Mouse (Mus musculus) retina, postnatal 1 day (tissue): Measurements from ENCODE around the gene Lyzl6.

Experiments used
- DNase-seq: peaks from one replicate; pipeline ENCODE4 v3.0.0-alpha.2; 2012

The Lyzl6 gene

DNA sequence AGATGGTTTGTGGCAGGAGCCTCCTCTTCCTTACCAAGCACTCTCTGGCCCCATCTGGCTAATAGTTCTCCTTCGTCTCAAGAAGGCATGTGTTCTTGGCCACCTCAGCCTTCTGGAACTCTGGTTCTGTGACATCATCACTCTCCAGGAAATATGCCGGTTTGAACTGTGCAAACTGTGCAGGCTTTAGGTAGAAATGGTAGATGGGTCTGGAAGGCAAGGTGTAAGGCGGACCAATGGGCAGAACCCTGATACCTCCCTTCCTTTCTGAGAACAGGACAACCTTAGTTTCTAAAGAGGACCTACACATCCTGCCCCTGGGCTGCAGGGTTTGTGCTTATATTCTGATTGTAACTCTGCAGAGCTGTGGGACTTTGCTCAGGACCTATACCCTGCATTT, at the start of gene Lyzl6:
Gene Lyzl6 (minus strand): TSS at position 101 of the 400 bp plus-strand sequence.
- no peak for DNase-seq

DNA sequence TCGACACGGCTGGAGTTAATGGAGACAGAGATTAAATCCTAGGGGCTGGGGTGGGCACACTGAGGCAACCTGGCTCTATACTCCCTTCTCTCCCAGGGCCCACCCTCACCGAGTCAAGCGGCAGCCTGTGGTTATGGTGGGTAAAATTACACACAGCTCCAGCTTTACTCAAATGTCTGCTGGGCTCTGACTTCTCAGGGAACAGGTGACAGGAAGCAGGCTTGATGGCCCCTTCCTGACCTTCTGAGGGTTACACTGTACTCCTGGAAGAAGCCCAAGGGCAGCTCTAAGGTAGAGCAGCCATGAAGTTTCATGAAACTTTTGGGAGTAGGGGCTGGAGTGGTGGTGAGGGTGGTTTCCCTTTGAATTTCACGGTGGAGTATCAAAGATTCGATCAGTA, 48.0 kb upstream of the Lyzl6 start:
- DNase-seq: no peak

DNA sequence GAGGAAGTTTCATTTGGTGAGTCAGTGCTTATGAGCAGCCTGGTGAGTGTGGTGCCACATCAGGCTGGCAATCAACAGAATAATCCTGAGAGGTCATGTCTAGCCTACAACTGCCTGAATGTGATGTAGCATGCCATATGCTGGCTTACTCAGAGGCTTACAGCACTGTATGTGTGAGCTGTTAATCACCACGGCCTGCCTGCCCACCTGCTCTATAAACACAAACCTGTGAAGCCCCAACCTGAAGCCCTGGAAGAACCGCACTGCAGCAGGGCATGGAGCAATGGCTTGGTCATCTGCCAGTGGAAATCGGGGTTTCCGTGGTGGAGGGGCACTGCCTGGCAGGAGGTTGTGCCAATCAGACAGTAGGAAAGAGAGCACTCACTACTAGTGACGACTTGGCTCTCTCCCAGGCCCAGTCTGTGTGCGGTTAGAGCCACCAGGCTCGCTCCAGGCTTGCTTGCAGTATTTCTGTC, 46.6 kb upstream of the Lyzl6 start:
- no peak for DNase-seq

DNA sequence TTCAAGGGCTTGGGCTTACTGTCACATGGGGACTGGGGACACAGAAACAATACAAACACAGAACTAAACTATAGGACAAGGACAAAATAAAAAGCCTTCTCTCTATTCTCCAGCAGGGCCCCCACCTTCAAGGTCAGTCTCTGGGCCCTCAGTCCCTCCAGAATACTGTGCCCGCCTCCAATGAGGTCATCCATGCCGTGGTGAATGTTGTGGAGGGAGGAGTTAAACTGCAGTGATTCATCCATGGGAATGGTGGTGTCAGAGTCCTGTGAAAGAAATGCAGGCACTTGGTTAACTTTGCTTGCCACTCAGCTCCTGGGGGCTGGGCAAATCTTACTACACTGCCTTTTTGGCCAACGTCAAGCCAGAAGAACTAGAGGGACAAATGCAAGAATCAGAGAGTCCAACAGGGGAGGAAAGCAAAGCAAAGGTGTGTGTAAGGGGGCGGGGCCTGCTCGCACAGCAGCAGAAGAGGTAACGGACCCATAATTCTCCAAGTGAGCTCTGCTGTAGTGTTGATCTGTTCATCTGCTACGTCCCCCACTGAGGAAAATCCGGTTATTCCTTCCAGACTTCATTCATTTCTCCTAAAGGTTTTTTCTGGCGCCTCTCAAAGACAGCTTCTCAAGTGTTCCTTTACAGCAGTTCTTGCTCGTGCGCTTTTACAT, 45.1 kb upstream of the Lyzl6 start:
- no peak for DNase-seq

DNA sequence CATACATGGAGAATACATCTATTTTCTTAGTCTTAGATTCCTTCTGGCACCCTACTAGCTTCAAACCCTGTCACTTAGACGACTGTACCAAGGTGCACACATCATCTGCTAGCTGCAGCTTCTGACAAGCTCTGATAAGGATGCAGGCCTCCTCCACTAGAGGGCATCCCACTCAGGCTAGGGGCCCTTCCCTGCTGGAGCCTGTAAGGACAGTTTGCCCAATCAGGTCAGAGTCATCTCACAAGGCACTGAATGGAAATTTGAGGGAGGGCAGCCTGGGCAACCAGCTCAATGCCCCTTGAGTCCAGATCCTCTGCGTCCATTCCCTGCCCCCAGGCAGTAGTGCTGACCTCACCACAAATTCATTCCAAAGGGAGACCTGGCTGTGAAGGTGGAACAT, 38.4 kb upstream of the Lyzl6 start:
- DNase-seq: peak; percentile 67

DNA sequence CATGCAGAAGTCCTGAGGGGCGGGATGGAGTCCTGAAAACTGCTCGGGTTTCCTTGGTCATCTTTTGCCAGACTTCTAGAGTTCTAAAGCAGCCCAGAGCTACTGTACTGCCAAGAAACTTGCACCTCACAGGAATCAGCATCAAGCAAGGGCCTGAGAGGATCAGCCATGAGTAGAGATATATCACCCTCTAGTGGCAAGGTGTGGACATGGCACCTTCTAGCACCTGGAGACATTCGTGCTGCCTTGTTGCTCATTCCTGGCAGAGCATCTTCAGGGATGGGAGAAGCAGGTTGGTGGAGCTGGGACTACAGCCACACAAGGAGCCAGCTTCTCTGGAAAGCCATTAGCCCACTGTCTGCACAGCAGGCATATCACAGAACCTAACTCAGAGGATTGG, 36.9 kb upstream of the Lyzl6 start:
- DNase-seq: peak; percentile 76

DNA sequence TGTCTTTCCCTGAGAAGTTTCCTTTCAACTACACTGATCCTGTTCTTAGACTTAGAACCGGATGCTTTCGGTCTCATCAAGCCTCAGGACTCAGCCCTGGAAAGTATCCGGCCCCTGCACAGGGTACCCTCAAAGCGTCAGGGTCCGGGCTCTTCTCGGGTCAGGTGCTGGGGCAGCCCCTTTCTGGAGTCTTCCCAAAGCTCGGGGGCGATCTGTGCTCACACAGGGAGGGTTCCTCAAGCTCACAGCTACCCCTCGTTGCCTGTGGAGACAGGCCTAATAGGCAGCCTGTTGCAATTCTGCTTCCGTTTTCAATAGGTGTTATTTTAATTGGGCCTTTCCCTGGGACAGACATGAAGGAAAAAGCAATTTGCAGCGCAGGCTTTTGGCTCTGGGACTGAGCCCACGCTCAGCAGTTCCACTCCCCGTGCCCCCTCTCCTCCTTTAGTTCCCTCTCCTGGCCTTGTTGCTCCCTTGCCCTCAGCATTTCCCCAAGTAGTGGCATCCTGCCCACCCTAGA, 28.3 kb upstream of the Lyzl6 start:
- DNase-seq: peak; percentile 9

DNA sequence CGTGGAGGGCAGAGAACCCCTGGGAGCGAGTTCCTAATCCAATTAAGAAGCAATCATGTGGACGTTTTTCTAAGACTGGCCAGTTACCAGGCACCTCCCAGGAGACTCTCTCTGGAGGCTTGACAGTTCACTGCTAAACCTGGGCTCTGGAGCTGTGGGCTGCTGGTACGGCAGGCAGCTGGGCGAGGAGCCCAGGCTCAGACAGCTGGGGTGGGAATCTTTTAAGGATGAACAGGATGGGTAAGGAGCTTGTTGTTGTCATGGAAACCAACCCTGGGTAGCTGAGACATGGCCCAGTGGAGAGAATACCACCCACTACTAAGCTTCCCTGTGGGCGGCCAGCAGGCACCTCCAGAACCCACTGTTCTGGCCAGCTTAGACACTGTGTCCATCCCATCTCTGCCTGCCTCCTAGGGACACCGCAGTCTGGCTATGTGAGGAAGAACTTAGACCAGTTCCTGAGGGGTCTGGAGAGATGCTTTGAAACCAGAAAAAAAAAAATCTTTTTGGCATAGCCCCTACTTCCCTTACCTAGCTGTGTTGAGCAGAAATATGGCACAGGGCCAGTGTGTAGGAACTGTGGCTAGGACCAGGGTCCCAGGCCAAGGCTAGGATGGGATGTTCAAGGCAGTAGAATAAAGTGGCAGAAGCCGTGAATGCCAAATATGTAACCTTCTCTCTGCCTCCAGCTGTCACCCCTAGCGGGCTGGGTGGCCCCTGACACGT, 27.7 kb upstream of the Lyzl6 start:
- DNase-seq: peak; percentile 65

DNA sequence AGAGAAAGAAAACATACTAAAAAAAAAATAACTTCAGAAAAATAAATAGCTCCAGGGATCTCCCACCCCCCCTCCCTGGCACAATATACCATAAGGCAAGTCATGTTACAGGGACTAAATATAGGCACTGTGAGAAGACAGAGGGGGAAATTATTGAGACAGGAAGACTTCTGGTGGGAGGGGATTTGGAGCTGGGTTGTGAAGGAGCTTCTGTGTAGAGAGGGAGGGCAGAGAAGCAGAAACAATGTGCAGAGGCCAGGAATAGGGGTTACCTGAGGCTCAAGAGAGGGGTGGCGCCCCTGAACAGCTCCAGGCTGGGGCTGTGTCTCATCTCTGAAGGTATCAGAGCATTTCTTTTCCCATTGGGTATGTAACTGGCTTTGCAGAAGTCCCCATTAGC, 27.0 kb upstream of the Lyzl6 start:
- no peak for DNase-seq

DNA sequence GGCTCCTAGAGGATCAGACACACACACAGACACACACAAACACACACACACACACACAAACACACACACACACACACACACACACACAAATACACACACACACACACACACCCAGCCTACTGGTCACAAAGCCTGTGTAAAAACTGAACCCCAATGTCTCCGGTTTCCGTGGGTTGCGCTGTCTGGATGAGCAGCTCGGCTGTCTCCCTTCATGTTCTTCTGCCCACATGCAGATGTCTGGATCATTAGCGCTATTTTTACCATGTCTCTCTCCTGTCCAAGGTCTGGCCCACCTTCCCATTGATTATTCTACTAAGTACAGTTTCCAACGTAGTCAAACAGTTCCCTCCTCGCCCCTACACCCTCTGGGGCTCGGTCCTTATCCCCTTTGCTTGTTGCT, 24.4 kb upstream of the Lyzl6 start:
- DNase-seq: no peak

DNA sequence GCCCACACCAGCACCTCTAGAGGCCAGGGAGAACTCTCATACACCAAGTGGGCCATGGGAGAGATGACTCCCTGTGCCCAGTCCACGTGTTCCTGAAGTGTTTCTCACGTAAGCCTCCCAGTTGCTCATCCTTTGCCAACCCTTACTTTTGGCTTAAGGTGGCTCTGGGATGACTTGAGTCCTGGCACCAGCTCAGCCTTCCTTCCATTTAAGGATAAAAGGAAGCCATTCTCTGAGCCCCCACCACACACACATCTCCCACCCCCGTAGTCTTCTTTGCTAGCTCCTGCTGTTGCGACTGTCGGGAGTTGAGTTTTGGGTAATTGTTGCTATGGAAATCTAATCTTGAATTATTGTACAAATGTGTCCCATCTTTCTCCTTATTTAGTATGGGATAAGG, 23.9 kb upstream of the Lyzl6 start:
- no peak for DNase-seq

DNA sequence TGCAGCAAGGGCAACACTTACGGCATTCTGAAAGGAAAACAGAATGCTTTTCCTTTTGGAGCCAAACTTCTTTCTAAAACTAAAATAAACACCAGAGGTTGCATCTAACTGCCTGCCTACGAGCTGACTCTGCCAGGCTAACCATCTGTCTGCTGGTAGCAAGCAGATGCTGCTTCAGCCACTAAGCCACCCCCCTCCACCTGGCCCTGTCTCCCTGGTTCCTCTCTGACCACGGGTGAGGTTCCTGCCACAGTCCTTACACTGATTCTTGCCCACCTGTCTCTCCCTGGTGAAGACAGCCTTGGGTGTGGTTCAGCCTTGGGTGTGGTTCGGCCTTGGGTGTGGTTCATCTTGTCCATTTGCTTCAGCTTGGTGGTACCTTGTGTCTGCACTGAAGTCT, 23.2 kb upstream of the Lyzl6 start:
- DNase-seq: peak; percentile 24

DNA sequence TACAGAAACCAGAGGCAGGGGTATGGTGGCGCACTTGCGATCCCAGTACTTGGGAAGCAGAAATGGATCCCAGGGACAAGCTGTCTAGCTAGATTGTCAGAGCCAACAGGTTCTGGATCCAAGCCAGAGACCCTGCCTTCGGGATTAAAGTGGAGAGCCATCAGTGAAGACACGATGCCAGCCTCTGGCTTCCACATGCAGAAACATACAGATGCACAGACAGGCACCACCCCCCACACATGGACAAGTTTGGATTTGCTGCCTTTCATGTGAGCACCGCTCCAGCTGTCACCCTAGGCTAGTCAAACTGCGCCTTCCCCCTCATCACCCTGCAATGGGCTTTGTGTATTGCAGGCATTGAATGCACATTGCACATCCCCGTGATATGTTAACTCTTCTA, 19.5 kb upstream of the Lyzl6 start:
- DNase-seq: peak; percentile 21

DNA sequence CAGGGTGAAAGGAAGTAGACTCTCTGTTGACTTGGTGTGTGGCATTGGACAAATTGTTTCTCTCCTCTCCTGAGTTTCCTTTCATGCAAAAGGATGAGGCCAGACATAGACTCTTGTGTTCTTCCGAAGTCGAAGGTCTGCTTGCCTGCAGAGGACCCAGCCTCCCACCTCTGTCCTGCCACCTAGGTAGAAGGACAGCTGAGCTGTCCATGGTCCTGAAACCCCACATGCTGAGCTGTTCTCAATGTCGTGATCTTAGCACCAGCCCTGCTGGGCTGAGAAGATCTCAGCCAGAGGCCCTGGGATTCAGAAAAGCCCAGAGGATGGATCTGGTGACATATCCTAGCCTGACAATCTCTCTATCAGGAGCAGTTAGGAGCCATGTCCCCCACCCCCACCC, 17.8 kb upstream of the Lyzl6 start:
- peak; percentile 60 for DNase-seq

DNA sequence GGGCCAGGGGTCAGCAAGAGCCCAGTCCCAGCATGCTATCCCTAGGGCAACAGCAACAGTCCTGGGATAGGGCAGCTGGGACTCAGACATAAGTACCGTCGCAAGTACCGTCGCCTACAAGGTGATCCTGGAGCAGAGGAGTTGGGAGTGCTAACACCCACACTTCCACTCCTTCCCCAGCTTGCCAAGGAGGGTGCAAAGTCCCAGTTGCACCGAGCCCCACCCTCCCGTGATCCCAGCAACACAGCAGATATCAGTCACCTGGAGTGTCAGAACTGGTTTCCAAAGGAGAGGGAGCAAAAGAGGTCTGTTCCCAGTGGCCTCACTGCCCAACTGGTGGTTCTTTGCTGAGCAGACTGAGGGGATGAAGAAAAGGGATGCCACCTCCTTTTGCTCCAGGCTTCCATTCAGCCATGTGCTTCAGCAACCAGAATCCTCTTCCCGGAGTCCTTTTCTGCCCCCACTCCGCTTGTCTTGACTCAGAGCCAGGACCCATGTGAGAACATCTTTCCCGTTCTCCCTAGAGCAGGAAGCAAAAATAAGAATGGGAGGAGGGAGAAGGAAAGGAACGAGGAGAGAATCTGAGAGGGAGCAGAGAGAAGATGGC, 14.8 kb upstream of the Lyzl6 start:
- no peak for DNase-seq

DNA sequence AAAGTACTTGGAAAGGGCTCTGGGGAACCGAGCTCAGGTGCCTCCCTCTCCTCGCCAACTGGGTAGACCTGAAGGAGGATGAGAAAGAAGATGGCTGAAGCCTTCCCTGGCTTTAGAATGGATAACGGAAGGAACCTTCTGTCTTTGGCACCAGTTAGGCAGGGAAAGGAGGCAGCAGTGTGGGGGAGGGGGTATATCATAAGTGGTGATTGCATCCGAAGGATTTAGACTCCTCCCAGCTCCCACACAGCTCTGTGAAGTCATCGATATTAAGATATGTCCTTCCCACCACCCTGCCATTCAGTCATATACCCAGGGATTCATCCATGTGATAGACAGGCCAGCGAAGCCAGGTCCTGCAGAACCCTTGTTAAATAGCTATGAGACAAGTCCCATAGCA, 12.7 kb upstream of the Lyzl6 start:
- no peak for DNase-seq

DNA sequence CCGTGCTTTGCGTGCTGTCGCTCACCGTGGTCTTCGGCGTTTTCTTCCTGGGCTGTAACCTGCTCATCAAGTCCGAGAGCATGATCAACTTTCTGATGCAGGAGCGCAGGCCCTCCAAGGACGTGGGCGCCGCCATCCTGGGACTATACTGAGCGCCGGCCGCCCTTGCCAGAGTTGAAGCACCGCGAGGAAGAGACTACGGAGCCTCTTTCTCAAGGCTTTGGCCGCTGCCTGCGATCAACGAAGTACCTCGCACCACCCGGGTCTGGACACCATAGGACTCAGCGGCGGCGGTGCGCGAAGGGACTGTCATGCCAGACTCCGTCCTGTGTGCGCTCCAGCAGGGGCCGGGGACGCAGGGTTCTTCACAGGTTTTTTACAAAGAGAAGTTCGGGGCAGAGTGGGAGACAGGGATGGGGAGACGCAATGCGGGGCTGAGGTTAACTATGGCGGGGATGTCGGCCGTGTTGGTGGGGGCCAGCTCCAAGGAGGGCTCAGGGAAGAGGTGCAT, 11.3 kb upstream of the Lyzl6 start:
- DNase-seq: no peak

DNA sequence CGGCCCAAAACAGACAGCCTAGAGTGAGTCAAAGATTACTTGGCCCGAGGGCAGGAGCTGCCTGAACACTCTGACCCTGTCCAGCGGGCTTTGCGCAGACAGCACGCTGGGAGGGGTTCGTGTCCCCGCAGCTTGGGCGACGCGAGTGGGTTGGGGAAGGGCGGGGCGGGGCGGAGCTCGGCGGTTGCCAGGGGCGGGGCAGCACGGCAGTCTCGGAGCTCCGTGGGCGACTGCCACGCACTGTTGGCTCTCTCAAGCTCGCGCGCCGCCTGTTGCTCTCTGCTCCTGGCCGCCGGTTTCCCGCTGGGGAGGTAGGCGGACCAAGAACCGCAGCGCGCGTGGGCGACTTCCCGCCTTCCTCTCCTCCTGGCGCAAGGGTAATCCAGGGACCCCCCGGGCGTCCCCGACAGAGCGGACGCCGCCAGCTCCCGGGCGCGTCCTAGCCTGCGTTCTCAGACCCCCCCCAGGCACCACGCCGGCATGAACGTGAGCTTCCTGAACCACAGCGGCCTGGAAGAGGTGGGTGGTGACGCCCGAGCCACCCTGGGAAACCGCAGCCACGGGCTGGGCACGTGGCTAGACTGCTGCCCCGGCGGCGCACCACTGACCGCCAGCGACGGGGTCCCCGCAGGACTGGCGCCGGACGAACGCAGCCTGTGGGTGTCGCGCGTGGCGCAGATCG, 10.8 kb upstream of the Lyzl6 start, which contains the start of gene Rprml:
Gene Rprml (plus strand): TSS at position 270 of the 682 bp plus-strand sequence.
- DNase-seq: peak; percentile 44

DNA sequence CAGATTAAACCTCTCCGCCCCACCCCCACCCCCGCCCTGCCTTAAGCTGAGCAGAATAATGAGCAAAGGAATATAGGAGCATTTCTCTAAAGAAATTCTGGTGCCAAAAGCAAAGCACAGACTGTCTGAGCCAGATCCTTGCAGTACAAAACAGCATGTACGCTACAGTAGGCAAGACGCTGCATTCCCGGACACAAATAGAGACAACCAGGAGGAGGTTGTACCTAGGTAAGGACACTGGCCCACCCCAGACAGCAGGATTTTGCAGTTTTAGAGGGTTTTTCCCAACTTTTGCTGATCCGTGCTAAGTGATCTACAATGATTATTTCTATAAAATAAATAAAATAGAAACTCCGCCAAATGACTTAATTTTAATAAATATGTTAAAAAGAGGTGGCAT, 10.0 kb upstream of the Lyzl6 start:
- DNase-seq: no peak

DNA sequence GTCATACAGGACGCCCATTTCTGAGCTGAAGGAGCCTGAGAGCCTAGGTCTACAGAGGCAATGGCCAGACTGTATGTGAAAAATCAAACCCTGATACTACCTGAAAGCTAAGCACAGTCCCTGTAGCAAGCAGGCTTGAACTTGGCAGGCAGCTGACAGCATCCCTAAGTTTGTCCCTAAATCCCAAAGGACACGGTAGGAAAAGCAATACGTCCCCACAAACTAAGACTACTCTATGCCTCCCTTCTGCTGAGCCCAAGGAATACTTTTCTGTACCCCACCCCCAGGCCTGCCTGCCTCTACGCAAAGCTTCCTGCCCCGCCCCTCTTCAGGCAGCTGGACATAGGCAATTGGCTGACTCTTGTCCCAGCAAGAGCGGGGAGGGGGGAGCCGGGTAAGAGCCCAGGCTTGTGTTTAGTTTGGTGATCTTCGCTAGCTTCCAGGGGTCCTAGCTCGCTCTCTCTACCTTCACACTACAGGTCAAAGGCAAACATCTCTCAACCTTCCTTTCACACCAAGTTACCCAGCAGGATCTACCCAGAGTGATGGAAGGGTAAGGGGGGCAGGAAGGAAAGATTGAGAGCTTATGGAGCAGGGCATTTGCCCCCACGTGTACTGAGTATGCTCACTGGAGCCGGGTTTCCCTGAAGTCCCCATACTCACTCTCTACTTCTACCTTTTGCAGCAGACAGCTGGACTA, 9.4 kb upstream of the Lyzl6 start:
- DNase-seq: no peak

DNA sequence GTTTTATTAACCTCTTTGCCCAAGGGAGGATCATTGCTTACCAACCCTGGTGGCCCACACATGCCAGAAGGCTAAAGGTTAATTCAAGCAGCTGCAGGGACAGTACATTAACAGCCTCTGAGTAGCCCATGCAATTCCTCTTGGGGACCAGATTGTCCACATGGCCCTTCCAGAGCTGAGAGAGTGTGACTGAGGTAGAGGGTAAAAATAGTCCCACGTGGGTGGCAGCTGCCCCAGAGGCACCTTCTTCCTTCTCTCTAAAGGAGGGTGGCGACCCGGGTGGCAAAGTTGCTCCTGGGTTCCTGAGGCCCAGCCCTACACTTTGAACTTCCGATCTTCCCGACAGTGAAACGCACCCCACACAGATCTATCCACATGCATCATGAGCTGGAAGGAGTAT, 7.6 kb upstream of the Lyzl6 start:
- DNase-seq: no peak

DNA sequence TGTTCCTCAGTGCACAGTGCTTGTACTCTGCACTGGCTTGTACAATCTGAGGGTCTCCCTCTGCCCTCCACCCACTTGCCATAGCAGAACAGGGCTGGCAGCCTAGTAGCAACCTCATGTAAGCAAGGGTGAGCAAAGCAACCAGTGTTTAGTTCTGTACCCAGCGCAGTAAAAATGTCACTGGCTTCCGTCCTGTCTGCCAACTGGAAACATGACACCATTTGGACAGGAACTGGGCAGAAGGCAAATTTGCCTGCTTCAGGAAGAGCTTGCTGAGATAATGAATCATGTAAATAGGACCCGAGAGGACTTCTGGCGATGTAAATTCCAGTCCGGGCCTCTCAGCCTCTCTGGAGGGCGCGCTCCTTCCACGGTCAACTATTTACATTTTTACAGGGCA, 7.0 kb upstream of the Lyzl6 start:
- DNase-seq: no peak
